Mouse (Mus musculus): Measurements from ENCODE around the gene Ebf1.

Ebf1 gene

DNA sequence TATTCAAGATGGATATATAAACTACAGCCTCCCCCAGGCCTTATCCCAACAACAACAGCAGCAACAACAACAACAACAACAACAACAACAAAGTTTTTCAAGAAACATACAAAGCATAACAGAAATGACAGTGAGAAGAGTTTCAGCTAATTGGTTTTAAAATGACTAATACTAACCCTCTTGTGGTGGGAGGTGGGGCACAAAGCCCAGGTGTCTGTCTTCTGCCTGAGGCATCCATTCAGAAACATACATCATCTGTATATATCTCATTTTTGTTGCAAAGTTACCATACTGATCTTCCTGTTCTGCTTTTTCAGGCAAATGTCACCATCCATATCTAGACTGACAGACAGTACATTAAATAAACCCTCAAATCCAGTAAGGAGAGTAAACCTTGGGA lies 282.4 kb downstream of the Ebf1 start:
- DNase-seq (ENCODE audit: low spot score in 2 of 2) = no peak

DNA sequence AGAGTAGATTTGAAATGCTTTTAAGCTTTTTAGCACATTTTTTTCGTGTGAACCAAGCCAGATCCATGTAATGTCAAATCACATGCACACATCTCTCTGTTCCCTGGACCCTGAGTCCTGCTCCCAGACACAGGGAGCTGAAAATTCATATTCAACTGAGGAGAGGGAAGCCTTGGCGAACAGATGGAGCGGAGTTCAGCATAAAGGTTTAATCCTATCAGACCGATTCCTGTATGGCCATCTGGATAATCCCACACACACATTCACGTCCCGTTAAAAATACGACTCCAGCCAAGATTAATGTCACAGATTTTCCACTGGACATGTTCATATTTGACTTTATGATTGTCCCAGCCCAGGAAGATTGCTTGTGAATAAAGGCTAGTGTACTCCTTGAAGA lies 282.8 kb downstream of the Ebf1 start:
- no peak for DNase-seq (ENCODE audit: low spot score in 2 of 2)

DNA sequence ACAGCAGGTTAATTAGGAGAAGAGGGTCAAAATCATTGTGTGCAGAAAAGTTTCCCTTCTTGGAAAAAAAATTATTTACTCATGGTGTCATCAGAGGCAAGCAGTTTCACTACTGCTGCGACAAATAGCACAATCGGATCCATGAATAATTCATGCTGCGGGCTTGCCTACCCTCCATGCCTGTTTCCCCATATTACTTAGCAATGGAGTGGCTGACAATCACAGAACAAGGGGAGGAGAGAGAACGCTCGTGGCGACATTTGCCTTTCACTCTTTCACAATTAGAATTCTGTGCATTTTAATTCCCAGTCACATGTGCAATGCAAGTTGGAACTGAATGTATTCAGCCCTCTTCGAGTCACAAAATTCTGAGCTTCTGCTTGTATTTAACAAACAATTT lies 283.4 kb downstream of the Ebf1 start:
- DNase-seq (ENCODE audit: low spot score in 2 of 2) = no peak

DNA sequence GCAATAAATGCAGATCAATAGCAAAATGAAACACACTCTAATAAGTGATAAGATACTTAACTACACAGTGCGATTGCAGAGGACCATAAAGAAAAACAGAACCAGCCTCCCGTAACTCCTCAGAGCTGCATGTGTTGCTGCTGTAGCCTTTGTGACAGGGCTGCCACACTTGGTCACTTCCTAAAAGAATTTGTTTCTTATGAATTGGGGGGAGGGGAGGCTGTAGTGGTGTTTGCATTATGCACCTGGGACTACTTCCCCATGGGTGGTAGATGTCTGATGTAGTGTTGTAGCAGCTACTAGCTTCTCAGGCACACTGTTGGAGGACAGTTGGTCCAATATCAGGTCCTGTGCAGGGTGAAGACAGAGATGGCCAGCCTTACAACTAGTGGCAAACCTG lies 284.6 kb downstream of the Ebf1 start:
- no peak for DNase-seq (ENCODE audit: low spot score in 2 of 2)

DNA sequence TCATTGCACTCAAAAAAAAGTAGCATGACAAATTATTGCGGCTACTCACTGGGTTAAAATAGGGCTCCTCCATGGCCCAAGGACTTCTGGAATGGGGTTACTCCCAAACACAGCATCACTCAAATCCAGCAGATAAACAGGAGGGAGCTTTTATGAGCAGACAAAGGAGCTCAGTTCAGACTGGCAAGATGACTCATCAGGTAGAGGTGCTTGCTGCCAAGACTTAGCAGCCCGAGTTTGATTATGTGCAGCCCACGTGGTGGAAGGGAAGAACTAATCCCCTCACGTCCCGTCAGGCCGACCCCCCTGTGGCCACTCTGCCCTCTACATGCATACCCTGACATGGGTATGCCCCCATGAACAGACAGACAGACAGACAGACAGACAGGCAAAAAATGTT lies 285.0 kb downstream of the Ebf1 start:
- DNase-seq (ENCODE audit: low spot score in 2 of 2) = no peak

DNA sequence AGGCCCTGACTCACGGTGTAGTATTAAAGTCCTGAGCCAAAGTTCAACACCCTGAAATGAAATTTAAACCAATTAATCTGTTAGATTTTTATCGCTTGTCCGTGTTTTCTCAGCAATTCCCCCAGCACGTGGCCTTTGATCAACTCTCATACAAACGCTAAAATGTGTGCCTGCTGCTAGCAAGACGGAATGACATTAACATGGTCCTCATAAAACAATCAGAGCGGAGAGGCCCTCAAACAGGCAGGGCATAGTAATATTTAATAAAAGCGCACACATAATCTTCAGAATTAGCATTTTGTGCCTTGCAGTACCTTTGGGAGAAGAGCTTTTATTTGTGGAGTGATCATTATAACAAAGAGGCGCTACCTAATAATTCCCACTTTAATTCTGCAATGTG lies 287.0 kb downstream of the Ebf1 start:
- DNase-seq (ENCODE audit: low spot score in 2 of 2) = no peak

DNA sequence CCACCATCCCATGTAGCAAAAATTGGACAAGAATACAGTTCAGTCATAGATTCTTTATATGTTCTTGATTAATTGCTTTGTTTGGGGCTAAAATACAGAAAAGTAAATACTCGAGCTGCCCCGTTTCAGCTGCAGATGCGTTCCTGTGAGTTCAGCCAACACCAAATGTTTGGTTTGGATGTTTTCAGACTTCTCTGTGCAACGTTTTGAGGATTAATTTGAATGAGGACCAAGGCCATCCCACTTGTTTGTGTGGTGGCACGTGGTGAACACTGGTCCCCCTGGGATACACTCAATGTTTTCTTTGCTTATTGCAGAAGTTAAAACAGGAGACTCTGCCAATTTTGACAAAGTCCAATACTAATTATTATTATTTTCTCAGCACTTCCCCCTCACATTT lies 289.3 kb downstream of the Ebf1 start:
- DNase-seq (ENCODE audit: low spot score in 2 of 2) = no peak

DNA sequence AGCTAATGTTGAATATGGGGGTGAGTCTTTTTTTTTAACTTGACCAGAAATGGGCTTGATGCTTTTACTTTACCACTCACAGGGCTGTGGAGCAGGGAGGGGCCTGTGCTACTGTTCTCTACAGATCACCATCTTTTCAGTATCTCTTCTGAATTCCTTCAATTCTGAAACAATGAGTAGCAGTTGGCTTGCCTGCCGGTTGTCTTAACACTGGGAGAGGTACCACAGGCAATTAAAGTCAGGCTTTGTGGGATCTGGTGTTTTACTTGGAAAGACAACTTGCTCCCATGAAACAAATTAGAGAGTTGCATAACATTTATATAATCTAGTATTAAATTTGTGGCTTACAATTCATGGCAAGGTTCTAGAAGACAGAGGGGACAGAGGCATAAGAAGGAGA lies 294.6 kb downstream of the Ebf1 start:
- no peak for DNase-seq (ENCODE audit: low spot score in 2 of 2)

DNA sequence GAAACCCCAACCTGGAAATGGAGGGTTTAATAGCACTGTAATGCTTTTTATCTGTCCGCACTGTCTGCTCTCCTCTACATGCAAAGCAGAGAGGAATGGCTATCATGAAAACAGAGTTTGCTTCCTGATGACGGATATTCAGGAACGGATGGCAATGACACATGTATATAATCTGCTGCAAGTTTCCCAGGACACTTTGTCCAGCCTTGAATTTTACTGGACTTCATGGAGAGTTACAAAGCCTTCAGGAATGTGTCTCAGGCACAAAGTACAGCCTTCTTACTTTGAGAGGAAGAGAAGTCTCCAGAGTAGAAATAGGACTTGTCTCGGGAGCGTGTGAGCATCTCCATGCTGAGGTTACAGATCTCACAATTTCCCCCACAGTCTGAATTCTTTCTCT lies 296.7 kb downstream of the Ebf1 start:
- no peak for DNase-seq (ENCODE audit: low spot score in 2 of 2)

DNA sequence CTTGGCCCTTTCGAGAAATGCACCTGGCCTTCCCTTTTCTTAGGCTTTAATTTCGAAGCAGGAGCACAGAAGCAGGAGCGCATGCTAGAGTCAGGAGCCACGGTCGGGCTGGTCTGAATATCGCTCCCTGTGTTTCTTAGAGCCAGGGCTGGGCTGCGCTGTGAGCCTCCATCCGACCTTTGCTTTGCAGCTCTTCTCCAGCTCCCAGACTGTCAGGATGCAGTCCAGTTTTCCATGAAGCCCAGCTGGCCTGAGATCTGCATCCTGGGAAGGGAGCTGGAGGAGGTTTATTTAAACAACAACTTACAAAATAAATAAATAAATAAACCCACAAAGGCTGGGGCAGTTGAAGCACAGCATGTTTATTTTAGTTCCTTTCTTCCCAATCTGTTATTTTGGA lies 299.9 kb downstream of the Ebf1 start:
- DNase-seq (ENCODE audit: low spot score in 2 of 2) = no peak

DNA sequence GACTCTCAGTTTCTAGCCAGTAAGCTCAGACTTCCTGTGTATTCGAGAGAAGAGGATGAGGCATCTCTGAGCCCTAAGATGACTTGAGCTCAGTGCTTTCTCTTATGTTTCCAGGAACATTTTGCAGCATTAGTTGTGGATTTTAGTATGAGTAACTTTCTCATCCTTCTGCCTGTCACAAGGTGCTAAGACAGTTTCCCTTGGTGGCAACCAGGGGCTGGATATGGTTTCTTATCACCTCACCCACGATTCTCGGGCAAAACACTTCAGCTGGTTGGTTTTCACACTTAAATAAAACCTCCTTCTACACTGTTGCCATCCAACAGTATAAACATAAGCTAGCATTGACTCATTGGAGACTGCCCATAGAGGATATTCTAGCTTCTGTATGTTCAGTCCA lies 306.0 kb downstream of the Ebf1 start:
- DNase-seq (ENCODE audit: low spot score in 2 of 2) = no peak

DNA sequence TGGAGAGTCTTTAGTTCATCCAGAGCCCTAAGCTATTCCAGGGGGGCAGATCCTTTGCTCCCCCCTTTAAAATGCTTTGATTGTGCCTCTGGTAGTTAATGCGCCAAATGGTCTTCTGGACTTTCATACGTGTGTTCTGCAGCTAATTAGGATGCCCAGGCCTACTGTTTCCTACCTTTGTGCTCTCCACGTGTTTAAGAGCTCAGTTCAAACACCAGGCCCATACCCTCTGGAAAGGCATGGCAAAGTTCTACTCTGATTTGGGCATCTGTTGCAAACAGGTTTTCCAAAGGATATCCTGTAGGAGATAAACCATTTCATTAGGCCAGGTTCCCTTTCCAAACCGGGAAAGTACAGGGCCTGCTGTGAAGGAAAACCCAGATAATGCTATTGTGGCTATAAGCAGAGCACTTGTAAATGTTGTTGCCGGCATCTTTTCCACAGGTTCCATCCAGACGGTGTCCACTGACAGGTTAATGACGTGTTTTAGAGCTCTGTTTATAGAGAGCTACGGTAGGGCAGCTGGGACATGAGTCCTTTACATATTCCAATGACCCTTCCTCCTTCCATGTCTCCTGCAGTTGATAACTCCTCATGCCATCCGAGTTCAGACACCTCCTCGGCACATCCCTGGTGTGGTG lies 306.9 kb downstream of the Ebf1 start:
- no peak for DNase-seq (ENCODE audit: low spot score in 2 of 2)

DNA sequence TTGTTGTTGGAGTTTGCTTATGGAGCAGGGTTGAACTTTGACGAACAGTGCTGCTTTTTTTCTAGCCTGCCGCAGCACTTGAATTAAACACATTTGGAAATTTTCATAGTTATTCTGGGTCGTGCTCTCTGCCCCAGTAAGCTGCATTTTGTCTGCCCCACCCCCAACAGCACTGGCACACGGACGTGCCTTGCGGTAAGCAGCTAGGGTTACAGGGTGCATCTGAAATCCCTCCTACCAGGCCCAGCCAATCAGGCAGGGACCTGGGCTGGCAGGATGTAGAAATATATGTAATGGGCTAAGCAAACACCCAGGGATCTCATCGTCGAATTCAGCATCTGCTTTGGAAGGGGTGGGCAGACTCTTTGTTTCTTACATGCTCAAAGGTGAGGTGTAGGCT lies 307.8 kb downstream of the Ebf1 start:
- DNase-seq (ENCODE audit: low spot score in 2 of 2) = peak; percentile 52 to 64

DNA sequence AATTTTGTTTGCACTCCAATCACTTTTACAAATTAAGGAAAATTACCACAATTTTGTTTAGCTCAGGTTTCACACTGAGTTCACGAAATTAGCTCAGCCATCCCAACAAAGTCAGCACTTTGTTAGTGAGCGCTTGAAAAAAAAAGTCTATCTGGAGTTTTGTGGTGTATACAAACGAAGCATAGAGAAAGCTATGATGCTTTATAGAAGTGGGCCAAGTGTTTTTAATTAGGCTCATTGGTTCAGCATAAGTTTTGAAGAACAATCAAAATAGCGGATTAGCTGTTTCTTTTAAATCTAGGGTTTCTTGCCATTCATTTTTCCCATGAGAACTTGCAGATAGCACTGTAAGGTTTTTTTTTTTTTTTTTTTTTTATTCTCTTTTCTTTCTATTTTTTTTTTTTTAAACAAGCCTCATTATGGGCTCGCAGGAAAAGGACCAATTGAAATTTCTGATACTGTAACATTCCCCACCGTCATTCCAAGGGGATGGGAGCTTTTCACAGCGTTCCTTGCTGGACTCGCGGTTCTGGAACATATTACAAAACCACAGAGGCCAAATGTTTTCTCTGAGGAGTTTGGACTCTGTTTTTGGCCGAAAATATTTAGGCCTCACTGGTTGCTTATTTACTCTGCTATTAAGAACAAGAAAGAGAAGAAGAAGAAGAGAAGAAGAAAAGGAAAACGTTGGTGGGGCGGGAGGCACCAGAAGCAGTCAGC lies 308.8 kb downstream of the Ebf1 start:
- no peak for DNase-seq (ENCODE audit: low spot score in 2 of 2)

DNA sequence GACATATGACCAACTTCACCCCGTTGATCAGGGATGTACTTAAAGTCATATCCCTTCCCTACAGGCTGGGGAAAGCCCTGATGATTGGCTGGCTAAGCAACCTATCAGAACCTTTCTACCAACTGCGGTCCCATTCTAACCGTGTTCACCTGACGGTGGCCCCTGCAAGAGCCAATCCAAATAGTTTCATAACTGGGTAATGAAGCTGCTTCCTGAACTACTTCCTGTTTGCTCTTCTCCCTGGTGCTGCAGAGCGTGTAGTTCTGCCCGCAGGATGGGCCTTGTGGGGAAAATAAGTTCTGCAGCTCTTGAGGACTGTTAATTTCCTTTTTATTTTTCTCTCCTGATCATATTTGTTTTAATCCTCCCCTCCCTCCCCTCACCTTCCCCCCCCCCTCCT lies 311.3 kb downstream of the Ebf1 start:
- DNase-seq (ENCODE audit: low spot score in 2 of 2) = no peak

DNA sequence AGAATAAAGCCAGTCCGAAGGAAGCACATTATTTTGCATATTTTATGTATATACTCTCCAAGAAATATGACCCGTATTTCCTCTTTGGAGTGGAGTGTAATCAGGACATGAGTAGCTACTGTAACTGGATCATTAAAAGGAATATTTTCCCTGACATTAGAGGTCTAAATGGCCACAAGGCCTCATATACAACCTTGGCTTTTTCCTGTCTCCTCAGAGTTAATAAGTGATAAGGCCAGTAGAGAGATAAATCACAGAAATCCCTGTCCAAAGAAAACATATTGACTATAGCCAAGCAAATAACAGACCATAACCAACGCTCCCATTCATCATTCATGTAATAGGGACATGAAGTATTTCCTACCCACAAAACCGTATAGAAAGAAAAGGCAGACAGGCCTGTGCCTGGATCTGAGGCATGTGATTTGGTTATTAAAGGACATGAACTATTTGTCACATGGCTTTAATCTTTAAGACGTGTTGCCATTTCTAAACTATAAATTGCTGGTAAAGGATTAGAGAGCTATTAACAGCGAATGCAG lies 315.9 kb downstream of the Ebf1 start:
- no peak for DNase-seq (ENCODE audit: low spot score in 2 of 2)

DNA sequence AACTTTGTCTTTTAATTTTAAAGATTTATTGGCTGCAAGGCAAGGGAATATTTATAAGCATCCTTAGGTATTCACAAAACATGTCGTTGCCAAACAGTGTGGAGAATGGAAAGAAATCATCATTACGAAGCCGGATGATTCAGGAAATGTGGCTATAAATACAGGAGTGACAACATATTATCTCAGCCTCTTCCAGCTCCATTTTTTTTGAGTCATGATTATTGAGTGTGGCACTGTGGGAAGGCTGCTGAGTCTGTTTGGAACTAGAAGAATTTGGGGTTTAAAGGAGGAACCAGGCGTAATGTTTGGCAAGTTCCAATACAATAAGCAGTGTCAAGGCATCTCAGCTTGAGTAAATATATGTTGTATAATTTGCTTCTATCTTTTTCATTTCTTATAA lies 326.7 kb downstream of the Ebf1 start:
- no peak for DNase-seq (ENCODE audit: low spot score in 2 of 2)

DNA sequence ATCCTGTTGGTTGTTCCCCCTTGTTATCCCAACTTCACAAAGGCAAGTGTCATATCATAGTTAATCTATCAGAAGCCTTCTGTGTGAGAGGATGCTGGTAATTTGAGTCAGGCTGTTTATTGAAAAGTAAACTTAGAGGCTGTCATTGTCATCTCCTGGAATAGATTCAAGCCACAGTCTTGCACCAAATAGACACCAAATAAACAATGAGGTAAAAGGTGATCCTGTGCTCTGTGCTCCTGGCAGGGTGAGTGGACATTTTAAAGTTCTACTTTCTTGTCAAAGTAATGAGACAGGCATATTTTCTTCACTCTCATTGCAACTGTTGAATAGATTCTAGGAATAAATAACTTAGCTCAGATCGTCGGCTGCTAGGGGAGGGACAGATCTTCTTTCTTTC lies 327.3 kb downstream of the Ebf1 start:
- no peak for DNase-seq (ENCODE audit: low spot score in 2 of 2)

DNA sequence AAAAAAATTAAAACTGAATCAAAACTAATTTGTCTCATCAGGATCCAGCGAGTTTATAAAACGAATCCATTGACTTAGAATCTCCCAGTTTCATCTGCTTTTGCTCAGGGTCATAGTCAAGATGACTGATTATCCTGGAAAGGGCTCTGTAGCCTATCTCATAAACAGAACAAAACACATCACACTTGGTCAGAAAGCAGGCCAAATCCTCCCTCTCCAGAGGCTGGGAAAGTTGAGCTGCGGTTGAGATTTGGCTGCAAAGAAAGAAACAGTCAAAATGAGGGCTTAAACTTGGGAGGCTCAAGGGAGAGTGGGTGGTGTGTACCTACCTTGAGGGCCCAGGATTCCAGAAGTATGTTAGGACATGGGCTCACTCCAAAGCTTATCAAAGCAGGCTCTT lies 329.5 kb downstream of the Ebf1 start:
- no peak for DNase-seq (ENCODE audit: low spot score in 2 of 2)

DNA sequence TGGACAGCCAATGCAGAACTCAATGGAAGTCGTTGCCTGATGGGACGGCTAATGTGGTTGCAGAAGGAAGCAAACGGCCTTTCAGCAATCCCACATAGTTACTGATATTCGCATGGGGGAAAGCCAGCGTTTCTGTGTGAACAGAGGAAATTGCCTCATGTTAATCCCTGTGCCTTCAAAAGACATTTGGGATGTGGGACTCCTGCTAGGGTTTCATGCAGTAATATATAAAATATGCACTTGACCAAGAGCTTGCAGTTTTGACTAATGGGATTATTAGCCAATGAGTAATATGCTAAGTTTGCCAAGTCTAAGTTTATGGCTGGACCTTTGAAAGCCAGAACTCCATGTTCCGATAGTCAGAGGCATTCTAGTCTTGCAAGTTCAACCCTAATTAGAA lies 331.4 kb downstream of the Ebf1 start:
- DNase-seq (ENCODE audit: low spot score in 2 of 2) = no peak

DNA sequence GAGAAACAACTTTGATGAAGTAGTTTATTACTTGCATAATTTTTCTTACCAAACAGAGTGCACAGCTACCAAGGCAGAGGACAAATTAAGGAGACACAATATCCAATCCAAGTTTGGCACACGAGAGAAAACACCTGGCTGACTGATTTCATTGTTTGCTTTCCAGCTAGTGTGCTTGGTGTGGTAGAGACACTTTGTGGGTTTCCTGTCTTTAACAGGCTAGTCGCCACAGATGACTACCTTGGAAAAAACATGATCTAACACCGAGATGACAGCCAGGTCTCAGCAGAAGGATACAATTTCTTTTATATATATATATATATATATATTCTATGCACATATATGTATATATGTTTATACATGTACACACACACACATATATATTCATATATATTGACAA lies 332.0 kb downstream of the Ebf1 start:
- no peak for DNase-seq (ENCODE audit: low spot score in 2 of 2)

DNA sequence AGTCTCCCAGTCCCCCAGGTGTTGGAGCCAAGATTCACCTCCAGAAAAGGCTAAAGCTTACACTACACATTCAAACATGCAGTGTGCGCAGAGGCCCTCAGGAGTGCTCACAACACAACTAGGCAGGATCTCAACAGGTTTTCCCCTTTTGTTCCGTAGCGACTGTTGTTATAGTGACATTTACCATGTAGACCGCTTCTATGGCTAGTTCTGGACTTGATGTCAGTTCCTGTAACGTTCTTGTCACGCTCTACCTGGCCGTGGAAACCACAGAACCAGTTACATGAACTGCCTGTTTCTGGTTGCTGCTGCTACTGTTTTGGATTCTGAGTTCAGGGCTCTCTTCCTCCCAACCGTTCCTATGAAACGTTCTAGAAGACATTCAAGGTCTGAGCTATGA lies 333.2 kb downstream of the Ebf1 start:
- DNase-seq (ENCODE audit: low spot score in 2 of 2) = no peak

DNA sequence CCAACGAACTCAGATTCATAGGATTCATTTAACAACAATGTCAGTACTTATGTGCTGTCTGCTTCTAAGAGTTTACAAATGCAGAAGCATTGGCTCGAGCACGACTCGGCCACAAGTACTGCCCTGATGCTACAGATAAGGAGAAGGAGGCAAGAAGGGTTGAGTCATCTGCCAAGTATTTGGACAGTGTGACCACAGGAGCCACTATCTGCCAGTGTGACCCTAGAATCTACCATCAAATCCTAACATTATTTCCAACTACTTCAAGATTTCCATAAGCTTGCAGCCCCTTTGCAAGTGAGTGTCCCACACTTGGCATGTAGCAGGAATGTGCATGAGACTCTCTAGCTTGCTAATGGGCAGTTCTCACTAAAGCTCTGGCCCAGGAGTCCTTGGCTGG lies 334.4 kb downstream of the Ebf1 start:
- no peak for DNase-seq (ENCODE audit: low spot score in 2 of 2)

DNA sequence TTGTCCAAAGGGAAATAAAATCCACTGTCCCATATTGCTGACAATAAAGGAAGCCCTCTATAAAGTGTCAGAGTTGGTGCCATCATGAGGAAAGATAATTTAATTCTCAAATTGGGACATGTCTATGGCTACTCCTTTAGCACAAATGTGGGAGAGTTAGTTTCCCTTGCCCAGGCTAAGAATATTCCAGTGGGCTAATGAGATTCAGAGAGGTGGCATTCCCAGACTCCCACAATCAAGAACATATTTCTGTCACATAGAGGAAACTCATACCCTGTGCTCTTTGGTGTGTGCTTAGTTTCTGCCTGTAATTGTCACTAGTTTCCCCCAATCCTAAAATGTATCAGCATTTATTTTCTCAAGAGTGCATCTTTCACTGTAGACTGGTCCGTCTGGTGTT lies 336.2 kb downstream of the Ebf1 start:
- DNase-seq (ENCODE audit: low spot score in 2 of 2) = no peak

Measured in thymus, postnatal 10 days (tissue).